Mouse (Mus musculus): Measurements from ENCODE around the gene Ascc1.

- TF ChIP-seq CTCF (IDR thresholded peaks at IDR 0.05; ENCODE audit: low read depth, low read length) (no peak), POLR2A (IDR thresholded peaks at IDR 0.05; ENCODE audit: borderline replicate concordance, low read depth, low read length) (no peak)
Measured at GRCm38 (mm10) chr10:59965362-59965695, 37.3 kb upstream of the Ascc1 start.

All from bone marrow macrophage, adult 2 months (primary cell).